Mouse (Mus musculus): ENCODE measurements around the gene Olfr434. TPM values are rescaled to one million over a fixed set of nuclear protein-coding genes. Genes with fewer than 3 reads are reported as not detected.

Olfr434 gene
- not detected in 2 replicates for polyA plus RNA-seq (2012; ENCODE audit: low replicate concordance)

DNA sequence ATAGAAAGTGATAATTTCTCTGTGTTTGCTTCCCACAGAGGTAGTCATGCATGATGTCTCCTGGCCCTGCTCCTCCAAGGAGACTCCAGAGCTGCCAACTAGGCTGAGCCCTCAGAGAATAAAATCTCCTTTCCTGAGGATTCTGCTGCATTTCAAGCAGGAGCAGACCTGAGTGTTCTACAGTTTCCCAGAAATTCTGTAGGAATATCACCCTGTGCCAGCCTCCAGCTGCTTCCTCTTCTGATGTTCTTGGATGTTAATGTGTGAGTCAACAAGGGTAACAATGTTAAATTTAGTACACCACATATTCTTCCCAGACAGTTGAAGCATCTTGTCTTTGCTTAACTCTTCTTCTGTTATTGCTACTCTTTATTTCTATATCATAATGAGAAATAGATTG is at the start of gene Olfr434:
TSS of gene Olfr434 (plus strand) at position 149 of the 400 bp plus-strand sequence.

DNA sequence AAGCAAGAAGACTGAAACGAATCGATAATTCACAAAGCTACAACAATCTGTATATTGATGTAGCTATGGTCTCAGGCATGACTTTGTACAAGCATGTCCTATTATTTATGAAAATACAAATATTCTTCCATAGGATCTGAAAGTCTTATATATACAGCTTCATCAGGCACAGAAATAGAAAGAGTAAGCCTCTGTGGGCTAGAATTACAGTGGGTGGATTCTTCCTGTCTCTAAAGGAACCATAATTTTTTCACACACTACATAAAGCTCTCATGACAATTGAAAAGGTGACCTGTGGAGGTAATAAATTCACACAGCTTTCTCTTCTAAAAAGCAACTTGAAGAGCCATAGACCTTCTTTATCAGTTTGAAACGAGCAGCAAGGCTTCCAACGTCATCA is 41.0 kb upstream of the Olfr434 start, which contains the start of gene Olfr13:
TSS of gene Olfr13 (plus strand) at position 301 of the 400 bp plus-strand sequence.

DNA sequence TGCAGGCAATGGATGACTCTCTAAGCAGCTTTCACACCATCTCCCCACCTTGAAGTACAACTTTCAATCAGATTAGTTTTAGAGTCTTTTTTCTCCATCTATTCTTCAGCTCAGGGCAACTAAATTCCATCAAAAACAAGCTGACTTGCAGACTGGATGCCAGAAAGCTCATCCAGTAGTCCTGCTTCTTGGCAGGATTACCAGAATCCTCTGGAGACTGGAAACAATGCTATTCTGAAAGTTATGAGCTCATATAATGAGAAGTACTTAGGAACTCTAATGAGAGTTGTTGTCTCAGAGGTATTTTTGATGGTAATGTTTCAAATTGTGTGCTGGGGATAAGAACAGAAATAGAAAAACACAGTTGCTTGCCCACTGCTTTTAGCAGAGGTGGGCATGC is 16.0 kb upstream of the Olfr434 start, which contains the start of gene Olfr435:
TSS of gene Olfr435 (plus strand) at position 366 of the 400 bp plus-strand sequence.

DNA sequence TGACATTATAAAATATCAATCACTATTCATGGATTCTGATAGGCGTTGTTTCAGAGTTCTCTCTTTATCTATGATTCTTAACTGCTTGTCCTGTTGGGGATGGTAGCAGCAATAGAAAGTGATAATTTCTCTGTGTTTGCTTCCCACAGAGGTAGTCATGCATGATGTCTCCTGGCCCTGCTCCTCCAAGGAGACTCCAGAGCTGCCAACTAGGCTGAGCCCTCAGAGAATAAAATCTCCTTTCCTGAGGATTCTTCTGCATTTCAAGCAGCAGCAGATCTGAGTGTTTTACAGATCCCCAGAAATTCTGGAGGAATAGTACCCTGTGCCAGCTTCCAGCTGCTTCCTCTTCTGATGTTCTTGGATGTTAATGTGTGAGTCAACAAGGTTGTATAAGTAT is 18.4 kb downstream of the Olfr434 start, which contains the start of gene Olfr47:
TSS of gene Olfr47 (plus strand) at position 275 of the 400 bp plus-strand sequence.

DNA sequence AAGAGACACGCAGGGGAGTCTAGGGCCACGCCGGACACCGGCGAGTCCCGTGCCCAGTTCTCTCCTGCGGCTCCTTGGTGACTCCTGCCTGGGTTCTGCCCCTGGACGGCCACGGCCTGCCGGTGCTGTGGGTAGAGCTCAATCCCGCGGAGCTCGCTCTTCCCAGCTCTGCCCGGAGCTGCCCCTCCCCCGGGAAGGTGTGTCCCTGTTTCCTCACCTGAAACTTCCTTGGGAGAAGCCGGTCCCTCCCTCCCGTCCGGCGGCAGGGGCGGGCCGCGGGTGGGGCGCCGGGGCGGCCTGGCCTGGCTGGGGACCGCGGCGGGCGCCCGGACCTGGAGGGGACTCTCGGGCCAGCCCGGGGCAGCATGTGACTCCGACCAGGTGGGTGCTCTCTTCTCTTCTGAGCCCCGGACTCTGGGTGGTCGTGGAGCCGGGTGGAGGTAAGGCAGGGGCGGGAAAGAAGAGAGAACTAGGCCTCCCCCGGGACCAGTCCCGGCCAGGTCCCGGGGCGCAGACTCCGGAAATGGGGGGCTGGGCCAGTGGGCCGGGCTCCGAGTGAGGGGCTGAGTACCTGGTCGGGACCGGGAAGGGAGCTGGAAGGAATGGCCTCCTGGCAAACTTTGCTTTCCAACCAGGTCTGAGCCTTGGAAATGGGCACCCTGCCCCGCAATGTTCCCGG is 52.7 kb downstream of the Olfr434 start, which contains the start of gene Arhgef5:
TSS of gene Arhgef5 (plus strand) at position 220 of the 679 bp plus-strand sequence.

Other genes with a start within 250 kb of the Olfr434 start
- not detected in 2 replicates for gene Olfr441, start 106.7 kb upstream of the Olfr434 start, polyA plus RNA-seq (2012; ENCODE audit: low replicate concordance)
- not detected in 2 replicates for gene Olfr237-ps1, start 66.5 kb upstream of the Olfr434 start, polyA plus RNA-seq (2012; ENCODE audit: low replicate concordance)
- not detected in 2 replicates for gene Olfr437, start 49.7 kb upstream of the Olfr434 start, polyA plus RNA-seq (2012; ENCODE audit: low replicate concordance)
- not detected in 2 replicates for gene Olfr13, start 40.9 kb upstream of the Olfr434 start, polyA plus RNA-seq (2012; ENCODE audit: low replicate concordance)
- gene Olfr435, start 15.9 kb upstream of the Olfr434 start, polyA plus RNA-seq (2012; ENCODE audit: low replicate concordance) = not detected in 2 replicates
- not detected in 2 replicates for gene Olfr47, start 18.5 kb downstream of the Olfr434 start, polyA plus RNA-seq (2012; ENCODE audit: low replicate concordance)
- 0.06 and 0.56 TPM in 2 replicates for gene Arhgef5, start 52.6 kb downstream of the Olfr434 start, polyA plus RNA-seq (2012; ENCODE audit: low replicate concordance)
- 0.17 TPM in 1 of 2 replicates, not detected in the other for gene Nobox, start 96.5 kb downstream of the Olfr434 start, polyA plus RNA-seq (2012; ENCODE audit: low replicate concordance)

Measured in leukemia stem cell, adult 10-12 weeks (primary cell).